Mouse (Mus musculus): ENCODE measurements at regions not wholly inside any gene's neighbourhood (a gene's known extent, or its start where the extent isn't known, plus 50 kb on each side); places are given as distances from the start of the nearest gene placed in this dataset.

GRCm38 (mm10) chr14:66584699-66585098 is 575.7 kb upstream of the Gulo start:
- DNase-seq (ENCODE audit: low spot score in 2 of 2): no peak

GRCm38 (mm10) chr14:66579904-66580492 is 571.0 kb upstream of the Gulo start:
- DNase-seq (ENCODE audit: low spot score in 2 of 2): no peak

- no peak for DNase-seq (ENCODE audit: low spot score in 2 of 2)
Measured at GRCm38 (mm10) chr14:66566600-66566999, 557.6 kb upstream of the Gulo start.

GRCm38 (mm10) chr14:66562744-66563143 is 553.7 kb upstream of the Gulo start:
- no peak for DNase-seq (ENCODE audit: low spot score in 2 of 2)

- no peak for DNase-seq (ENCODE audit: low spot score in 2 of 2)
Measured at GRCm38 (mm10) chr14:66561715-66562114, 552.7 kb upstream of the Gulo start.

- DNase-seq (ENCODE audit: low spot score in 2 of 2): no peak
Measured at GRCm38 (mm10) chr14:66561042-66561590, 552.1 kb upstream of the Gulo start.

GRCm38 (mm10) chr14:66558393-66558792 is 549.4 kb upstream of the Gulo start:
- peak; percentile 35 to 43 for DNase-seq (ENCODE audit: low spot score in 2 of 2)

- no peak for DNase-seq (ENCODE audit: low spot score in 2 of 2)
Measured at GRCm38 (mm10) chr14:66557631-66558030, 548.6 kb upstream of the Gulo start.

GRCm38 (mm10) chr14:66538498-66538897 is 529.5 kb upstream of the Gulo start:
- DNase-seq (ENCODE audit: low spot score in 2 of 2): no peak

- DNase-seq (ENCODE audit: low spot score in 2 of 2): no peak
Measured at GRCm38 (mm10) chr14:66534671-66535070, 525.7 kb upstream of the Gulo start.

- no peak for DNase-seq (ENCODE audit: low spot score in 2 of 2)
Measured at GRCm38 (mm10) chr14:66528135-66528534, 519.1 kb upstream of the Gulo start.

- peak in 1 of 2 experiments; percentile 51 for DNase-seq (ENCODE audit: low spot score in 2 of 2)
Measured at GRCm38 (mm10) chr14:66527061-66527460, 518.1 kb upstream of the Gulo start.

GRCm38 (mm10) chr14:66522856-66523400 is 513.9 kb upstream of the Gulo start:
- DNase-seq (ENCODE audit: low spot score in 2 of 2): peak; percentile 57 to 73

GRCm38 (mm10) chr14:66521836-66522629 is 513.0 kb upstream of the Gulo start:
- no peak for DNase-seq (ENCODE audit: low spot score in 2 of 2)

- DNase-seq (ENCODE audit: low spot score in 2 of 2): no peak
Measured at GRCm38 (mm10) chr14:66516770-66517169, 507.8 kb upstream of the Gulo start.

GRCm38 (mm10) chr14:66510750-66511149 is 501.7 kb upstream of the Gulo start:
- DNase-seq (ENCODE audit: low spot score in 2 of 2): peak in 1 of 2 experiments; percentile 16

GRCm38 (mm10) chr14:66510218-66510617 is 501.2 kb upstream of the Gulo start:
- no peak for DNase-seq (ENCODE audit: low spot score in 2 of 2)

GRCm38 (mm10) chr14:66509706-66510105 is 500.7 kb upstream of the Gulo start:
- no peak for DNase-seq (ENCODE audit: low spot score in 2 of 2)

GRCm38 (mm10) chr14:66501995-66502394 is 493.0 kb upstream of the Gulo start:
- no peak for DNase-seq (ENCODE audit: low spot score in 2 of 2)

GRCm38 (mm10) chr14:66499896-66500295 is 490.9 kb upstream of the Gulo start:
- DNase-seq (ENCODE audit: low spot score in 2 of 2): peak; percentile 81 to 82

- DNase-seq (ENCODE audit: low spot score in 2 of 2): no peak
Measured at GRCm38 (mm10) chr14:66495146-66495545, 486.1 kb upstream of the Gulo start.

- peak; percentile 87 to 93 for DNase-seq (ENCODE audit: low spot score in 2 of 2)
Measured at GRCm38 (mm10) chr14:66494518-66494923, 485.5 kb upstream of the Gulo start.

GRCm38 (mm10) chr14:66493691-66494121 is 484.7 kb upstream of the Gulo start:
- DNase-seq (ENCODE audit: low spot score in 2 of 2): no peak

All from right cerebral cortex, postnatal 10 days (tissue).